Mouse (Mus musculus): ENCODE results near the gene Mink1. TPM values are rescaled to one million over a fixed set of nuclear protein-coding genes. Genes with fewer than 3 reads are reported as not detected.

Gene Mink1
- total RNA-seq, 2 experiments from 2014 or later = 411 to 445 TPM

GRCm38 (mm10) chr11:70651391-70651790 is 88.7 kb downstream of the Mink1 start:
- no peak for DNase-seq (ENCODE audit: extremely low spot score in 1 of 2, low spot score in 2 of 2)
- Histone ChIP-seq H3K4me3 (no peak overlapping the region), H3K27ac (no peak overlapping the region)
- no peak for TF ChIP-seq CTCF (IDR thresholded peaks at IDR 0.05)
- intact Hi-C loops (cut with DNase I) = loop anchor here (10.0 kb wide), 1 partner anchor 417 kb away; the partner anchor contains the start of genes 0610010K14Rik, Gm21988 and Rnasek

- peak overlapping the region; percentile 100; the same call in 1 of the 2 replicates for H3K4me3 ChIP-seq
- intact Hi-C loops (cut with DNase I) = loop anchor here (10.0 kb wide), 1 partner anchor 417 kb away; the partner anchor contains the start of genes 0610010K14Rik, Gm21988 and Rnasek
- DNase-seq (ENCODE audit: extremely low spot score in 1 of 2, low spot score in 2 of 2) = no peak
- H3K27ac ChIP-seq = no peak overlapping the region
- no peak for TF ChIP-seq CTCF (IDR thresholded peaks at IDR 0.05)
These were observed 89.6 kb downstream of the Mink1 start for GRCm38 (mm10) chr11:70652029-70652883.

GRCm38 (mm10) chr11:70652884-70653344 is 90.2 kb downstream of the Mink1 start:
- no peak for TF ChIP-seq CTCF (IDR thresholded peaks at IDR 0.05)
- Histone ChIP-seq H3K4me3 (peak overlapping the region; percentile 100), H3K27ac (no peak overlapping the region)
- intact Hi-C loops (cut with DNase I) = loop anchor here (1.0 to 10.0 kb wide), 2 partner anchors 16 to 418 kb away; partner anchors contain the start of genes 0610010K14Rik, Gm21988, Rnasek and Spag7
- no peak for DNase-seq (ENCODE audit: extremely low spot score in 1 of 2, low spot score in 2 of 2)

GRCm38 (mm10) chr11:70653345-70654197 is 90.9 kb downstream of the Mink1 start:
- peak overlapping the region; percentile 100 for H3K4me3 ChIP-seq
- DNase-seq (ENCODE audit: extremely low spot score in 1 of 2, low spot score in 2 of 2) = peak; percentile 56 to 63
- H3K27ac ChIP-seq = peak overlapping the region; percentile 99
- TF ChIP-seq CTCF (IDR thresholded peaks at IDR 0.05) = no peak
- intact Hi-C loops (cut with DNase I) = loop anchor here (1.0 to 10.0 kb wide), 2 partner anchors 16 to 419 kb away; partner anchors contain the start of genes 0610010K14Rik, Gm21988, Rnasek and Spag7

- intact Hi-C loops (cut with DNase I) = loop anchor here (10.0 kb wide), 1 partner anchor 420 kb away; the partner anchor contains the start of genes 0610010K14Rik, Gm21988 and Rnasek
- peak; percentile 68 to 75 for DNase-seq (ENCODE audit: extremely low spot score in 1 of 2, low spot score in 2 of 2)
- peak within 1 kb of the TSS; percentile 100 for H3K4me3 ChIP-seq
- TF ChIP-seq CTCF (IDR thresholded peaks at IDR 0.05) = no peak
- peak within 1 kb of the TSS; percentile 99 for H3K27ac ChIP-seq
These were observed 91.7 kb downstream of the Mink1 start, which contains the start of gene Pfn1 for GRCm38 (mm10) chr11:70654198-70654922. Pfn1 (minus strand) TSS chr11:70654644.

- DNase-seq (ENCODE audit: extremely low spot score in 1 of 2, low spot score in 2 of 2) = peak; percentile 73 to 74
- Histone ChIP-seq H3K27ac (peak overlapping the region; percentile 99), H3K4me3 (peak overlapping the region; percentile 100)
- TF ChIP-seq CTCF (IDR thresholded peaks at IDR 0.05) = no peak
- intact Hi-C loops (cut with DNase I) = loop anchor here (10.0 kb wide), 1 partner anchor 420 kb away; the partner anchor contains the start of genes 0610010K14Rik, Gm21988 and Rnasek
These were observed 92.4 kb downstream of the Mink1 start for GRCm38 (mm10) chr11:70654923-70655570.

GRCm38 (mm10) chr11:70655571-70656455 is 93.1 kb downstream of the Mink1 start:
- TF ChIP-seq CTCF (IDR thresholded peaks at IDR 0.05) = no peak
- Histone ChIP-seq H3K27ac (peak overlapping the region; percentile 64), H3K4me3 (peak overlapping the region; percentile 100)
- no peak for DNase-seq (ENCODE audit: extremely low spot score in 1 of 2, low spot score in 2 of 2)
- intact Hi-C loops (cut with DNase I) = loop anchor here (10.0 kb wide), 1 partner anchor 421 kb away; the partner anchor contains the start of genes 0610010K14Rik, Gm21988 and Rnasek

GRCm38 (mm10) chr11:70656456-70656927 is 93.8 kb downstream of the Mink1 start:
- Histone ChIP-seq H3K4me3 (peak overlapping the region; percentile 100; the same call in 1 of the 2 replicates), H3K27ac (peak overlapping the region; percentile 64; the same call in 1 of the 2 replicates)
- DNase-seq (ENCODE audit: extremely low spot score in 1 of 2, low spot score in 2 of 2) = no peak
- intact Hi-C loops (cut with DNase I) = loop anchor here (10.0 kb wide), 1 partner anchor 422 kb away; the partner anchor contains the start of genes 0610010K14Rik, Gm21988 and Rnasek
- TF ChIP-seq CTCF (IDR thresholded peaks at IDR 0.05) = no peak

DNA sequence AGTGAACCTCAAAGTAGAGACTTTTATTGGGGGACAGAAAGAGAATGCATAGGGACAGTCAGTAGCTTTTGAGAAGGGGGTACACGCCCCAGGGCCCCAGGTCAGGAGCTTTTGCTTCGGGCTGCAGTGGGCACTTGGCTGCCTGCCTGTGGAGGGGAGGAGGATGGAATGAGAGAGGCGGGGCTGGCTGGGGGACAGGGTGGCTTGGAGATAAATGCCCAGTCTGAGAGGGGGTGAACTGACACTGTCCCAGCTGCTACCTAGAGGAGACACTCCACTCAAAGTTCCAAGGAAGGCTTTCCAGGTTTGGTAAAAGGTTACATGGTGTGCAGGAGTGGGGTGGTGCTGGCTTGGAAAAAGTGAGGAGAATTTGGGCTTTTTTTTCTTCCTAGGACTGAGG is 94.3 kb downstream of the Mink1 start, which contains the start of gene Eno3:
Gene Eno3, plus strand, starts transcription at position 239 of the 400 bp plus-strand sequence.
- DNase-seq (ENCODE audit: extremely low spot score in 1 of 2, low spot score in 2 of 2) = no peak
- Histone ChIP-seq H3K27ac (peak within 1 kb of the TSS; percentile 64), H3K4me3 (peak within 1 kb of the TSS; percentile 100)
- intact Hi-C loops (cut with DNase I) = loop anchor here (10.0 kb wide), 1 partner anchor 422 kb away; the partner anchor contains the start of genes 0610010K14Rik, Gm21988 and Rnasek
- no peak for TF ChIP-seq CTCF (IDR thresholded peaks at IDR 0.05)

Measured in left cerebral cortex, adult 2 months (tissue).